Mouse (Mus musculus) ES-Bruce4 (cell line): ENCODE data around the gene Phldb2.

Experiments used
- CTCF ChIP-seq: IDR thresholded peaks from one replicate; pipeline ENCODE4 v1.8.1; 2011; ENCODE audit warnings: low read depth, low read length
- EP300 ChIP-seq: IDR thresholded peaks from 2 replicates; pipeline ENCODE4 v1.6.1; 2011; ENCODE audit warnings: low read depth, low read length; ENCODE audit not compliant: insufficient read depth
- POLR2A ChIP-seq: IDR thresholded peaks from one replicate; pipeline ENCODE4 v1.8.1; 2011; ENCODE audit warnings: low read length; ENCODE audit not compliant: insufficient read depth

DNA sequence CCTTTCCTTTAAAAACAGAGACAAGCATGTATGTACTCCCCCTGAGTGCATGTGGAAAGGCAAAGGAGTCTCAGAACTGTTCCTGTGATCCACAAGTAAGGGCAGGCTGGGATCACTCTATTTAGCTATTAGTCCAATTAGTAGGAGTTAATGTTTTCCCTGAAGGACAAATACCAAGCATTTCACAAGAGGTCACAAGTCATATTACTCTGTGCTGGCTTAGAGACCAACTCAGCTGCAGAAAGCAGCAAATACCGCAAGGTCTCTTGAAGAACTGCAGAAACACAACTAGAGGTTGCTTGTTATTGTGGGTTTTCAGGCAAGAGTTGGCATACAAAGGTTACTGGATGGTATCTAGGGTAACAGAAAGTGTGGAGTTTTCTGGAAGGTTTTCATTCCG lies 59.6 kb downstream of the Phldb2 start:
- TF ChIP-seq CTCF (no peak), EP300 (no peak), POLR2A (no peak)
